Mouse (Mus musculus) stomach, postnatal 0 days (tissue): ENCODE data around the gene Gm49361. TPM values are rescaled to one million over a fixed set of nuclear protein-coding genes. Genes with fewer than 3 reads are reported as not detected.
"Not testable (repeated sequence)": the region's sequence is repeated elsewhere in the genome, so short reads cannot be mapped to it uniquely, and the experiment has no call there.

Experiments used
- ATAC-seq: fragments of 200-750 bp; cut with Nextera tagmentation; 2 replicates; pipeline ENCODE4 v1.8.0; 2017; ENCODE audit not compliant: low FRiP score, low TSS enrichment
- DNase-seq: peaks from one replicate; pipeline ENCODE4 v3.0.0-alpha.2; 2016; ENCODE audit warnings: low spot score
- H3K27ac ChIP-seq: fragments of 300-500 bp; sonication (generic); replicated peaks from 2 replicates; pipeline ENCODE4 v1.5.1; 2014; ENCODE audit warnings: mild to moderate bottlenecking, control low read depth
- H3K27me3 ChIP-seq: fragments of 300-500 bp; sonication (generic); 2 replicates; pipeline ENCODE4 v1.6.1; 2014; ENCODE audit warnings: low read length; ENCODE audit not compliant: control insufficient read depth, insufficient read depth
- H3K36me3 ChIP-seq: fragments of 300-500 bp; sonication (generic); 2 replicates; pipeline ENCODE4 v1.6.1; 2014; ENCODE audit warnings: low read length, mixed read lengths; ENCODE audit not compliant: control insufficient read depth, insufficient read depth
- H3K4me1 ChIP-seq: fragments of 300-500 bp; sonication (generic); replicated peaks from 2 replicates; pipeline ENCODE4 v1.6.1; 2014; ENCODE audit warnings: antibody characterized with exemption; ENCODE audit not compliant: control insufficient read depth, insufficient read depth
- H3K4me2 ChIP-seq: fragments of 300-500 bp; sonication (generic); replicated peaks from 2 replicates; pipeline ENCODE4 v1.6.1; 2014; ENCODE audit warnings: low read depth, mild to moderate bottlenecking, control low read depth, moderate library complexity
- H3K4me3 ChIP-seq: fragments of 300-500 bp; sonication (generic); 2 replicates; pipeline ENCODE4 v1.5.1; 2014; ENCODE audit warnings: low read depth, low read length, control low read depth
- H3K9ac ChIP-seq: fragments of 300-500 bp; sonication (generic); 2 replicates; pipeline ENCODE4 v1.6.1; 2014; ENCODE audit warnings: mild to moderate bottlenecking, low read length, control low read depth, mixed read lengths
- H3K9me3 ChIP-seq: fragments of 300-500 bp; sonication (generic); 2 replicates; pipeline ENCODE4 v1.6.1; 2016; ENCODE audit warnings: low read length; ENCODE audit not compliant: control insufficient read depth
- CTCF ChIP-seq: IDR thresholded peaks from 2 replicates; pipeline ENCODE4 v1.5.1; 2016; ENCODE audit warnings: antibody characterized with exemption, low read depth, mild to moderate bottlenecking, moderate library complexity
- EP300 ChIP-seq: optimal IDR thresholded peaks from 2 replicates; pipeline ENCODE3; 2016; ENCODE audit warnings: antibody characterized with exemption
- WGBS: fragments of 180-500 bp; shearing (Covaris S2); extraction: QIAGEN DNeasy Blood & Tissue Kit; methylation state at CpG from one replicate; pipeline ENCODE4 v1.1.7; 2014; 5-methylcytosine and 5-hydroxymethylcytosine counted together
- polyA plus RNA-seq: library from polyadenylated mRNA; unstranded; fragments of >200 nt; fragmentation: Nextera tagmentation; extraction: Ambion mirVana; gene quantifications from 2 replicates; pipeline ENCODE4 v1.2.1, GENCODE M21; 2015

Gene Gm49361
- polyA plus RNA-seq, 1 experiment from 2014 or later = not detected

- Histone ChIP-seq H3K27me3 (no peaks in the 10 kb centered on the region), H3K4me3 (no peak overlapping the region), H3K36me3 (peaks cover 18% of the 10 kb centered on the region; the same call in 1 of the 2 replicates), H3K4me1 (no peaks in the 10 kb centered on the region), H3K9ac (no peak overlapping the region), H3K27ac (no peak overlapping the region), H3K4me2 (no peak overlapping the region), H3K9me3 (no peaks in the 10 kb centered on the region)
- DNase-seq (no peak), ATAC-seq (no peak)
- no peak for TF ChIP-seq CTCF
- TF ChIP-seq EP300 = no peak
- WGBS = 86% methylated on average over 17 of the region's 17 CpGs
Observed at GRCm38 (mm10) chr14:57692517-57693130, 53.3 kb downstream of the Gm49361 start.

- DNase-seq = no peak
- no peak overlapping the region for H3K27ac ChIP-seq
- H3K4me1 ChIP-seq = no peaks in the 10 kb centered on the region
- ATAC-seq = no peak
- TF ChIP-seq CTCF (no peak), EP300 (no peak)
- H3K9me3 ChIP-seq = no peaks in the 10 kb centered on the region
- WGBS = 94% methylated on average over 24 of the region's 24 CpGs
- H3K27me3 ChIP-seq = no peaks in the 10 kb centered on the region
- H3K4me2 ChIP-seq = no peak overlapping the region
- H3K36me3 ChIP-seq = peaks cover 16% of the 10 kb centered on the region; the same call in 1 of the 2 replicates
- H3K4me3 ChIP-seq = no peak overlapping the region
- H3K9ac ChIP-seq = no peak overlapping the region
Observed at GRCm38 (mm10) chr14:57691316-57691715, 54.6 kb downstream of the Gm49361 start.

GRCm38 (mm10) chr14:57690681-57691080 lies 55.2 kb downstream of the Gm49361 start:
- TF ChIP-seq EP300 = no peak
- no peak for TF ChIP-seq CTCF
- Histone ChIP-seq H3K27ac (no peak overlapping the region), H3K4me2 (no peak overlapping the region), H3K9ac (no peak overlapping the region), H3K27me3 (no peaks in the 10 kb centered on the region), H3K4me1 (no peaks in the 10 kb centered on the region), H3K4me3 (no peak overlapping the region), H3K36me3 (peaks cover 14% of the 10 kb centered on the region; the same call in 1 of the 2 replicates), H3K9me3 (no peaks in the 10 kb centered on the region)
- WGBS = 89% methylated on average over 8 of the region's 8 CpGs
- no peak for ATAC-seq
- DNase-seq = no peak

- H3K4me1 ChIP-seq, H3K9me3 ChIP-seq, ATAC-seq, H3K4me2 ChIP-seq, DNase-seq, H3K36me3 ChIP-seq, H3K27me3 ChIP-seq, H3K27ac ChIP-seq, H3K4me3 ChIP-seq, H3K9ac ChIP-seq: not testable (repeated sequence)
- WGBS = 94% methylated on average over 7 of the region's 7 CpGs
Observed at GRCm38 (mm10) chr14:57688066-57688465, 57.8 kb downstream of the Gm49361 start.

GRCm38 (mm10) chr14:57687441-57687840 lies 58.5 kb downstream of the Gm49361 start:
- DNase-seq = no peak
- no peak for TF ChIP-seq CTCF
- no peak for TF ChIP-seq EP300
- 81% methylated on average over 5 of the region's 5 CpGs for WGBS
- no peaks in the 10 kb centered on the region for H3K27me3 ChIP-seq
- no peaks in the 10 kb centered on the region for H3K4me1 ChIP-seq
- no peak overlapping the region for H3K4me2 ChIP-seq
- no peak overlapping the region for H3K9ac ChIP-seq
- H3K27ac ChIP-seq = no peak overlapping the region
- H3K36me3 ChIP-seq = peaks cover 7% of the 10 kb centered on the region; the same call in 1 of the 2 replicates
- no peaks in the 10 kb centered on the region for H3K9me3 ChIP-seq
- ATAC-seq = no peak
- no peak overlapping the region for H3K4me3 ChIP-seq

GRCm38 (mm10) chr14:57686647-57687046 lies 59.3 kb downstream of the Gm49361 start:
- Histone ChIP-seq H3K27ac (no peak overlapping the region), H3K4me2 (no peak overlapping the region), H3K4me3 (no peak overlapping the region), H3K4me1 (no peaks in the 10 kb centered on the region), H3K9ac (no peak overlapping the region), H3K27me3 (no peaks in the 10 kb centered on the region), H3K36me3 (peaks cover 7% of the 10 kb centered on the region; the same call in 1 of the 2 replicates), H3K9me3 (no peaks in the 10 kb centered on the region)
- 87% methylated on average over 6 of the region's 6 CpGs for WGBS
- ATAC-seq (no peak), DNase-seq (no peak)
- TF ChIP-seq EP300 = no peak
- no peak for TF ChIP-seq CTCF
